Mouse (Mus musculus) adrenal gland, postnatal 4 days (tissue): ENCODE measurements around the gene Slc10a7. TPM values are rescaled to one million over a fixed set of nuclear protein-coding genes. Genes with fewer than 3 reads are reported as not detected.
"Not testable (repeated sequence)": the region's sequence is repeated elsewhere in the genome, so short reads cannot be mapped to it uniquely, and the experiment has no call there.

ENCODE experiments used
- DNase-seq, 2 experiments: peaks; one replicate each; pipeline ENCODE4 v3.0.0; 2021 to 2022; ENCODE audit warnings: low spot score in 2 of 2, mixed read lengths in 2 of 2
- total RNA-seq, 2 experiments: library from RNA; stranded (reverse); gene quantifications; 2 replicates each; pipeline ENCODE4 v1.2.3; 2021

Gene Slc10a7
- total RNA-seq, 2 experiments from 2014 or later = 23.4 to 27.0 TPM

GRCm38 (mm10) chr8:78664306-78664940 lies 155.3 kb downstream of the Slc10a7 start:
- DNase-seq = no peak

GRCm38 (mm10) chr8:78667399-78667798 lies 158.3 kb downstream of the Slc10a7 start:
- DNase-seq = no peak

- DNase-seq = no peak
Observed at GRCm38 (mm10) chr8:78668206-78668605, 159.1 kb downstream of the Slc10a7 start.

GRCm38 (mm10) chr8:78670241-78670640 lies 161.1 kb downstream of the Slc10a7 start:
- no peak for DNase-seq

GRCm38 (mm10) chr8:78678541-78679219 lies 169.5 kb downstream of the Slc10a7 start:
- DNase-seq = no peak

GRCm38 (mm10) chr8:78690795-78691194 lies 181.6 kb downstream of the Slc10a7 start:
- no peak for DNase-seq

- no peak for DNase-seq
Observed at GRCm38 (mm10) chr8:78698331-78698741, 189.2 kb downstream of the Slc10a7 start.

GRCm38 (mm10) chr8:78703068-78703820 lies 194.1 kb downstream of the Slc10a7 start:
- DNase-seq = no peak

- no peak for DNase-seq
Observed at GRCm38 (mm10) chr8:78705980-78706379, 196.8 kb downstream of the Slc10a7 start.

- no peak for DNase-seq
Observed at GRCm38 (mm10) chr8:78709948-78710644, 200.9 kb downstream of the Slc10a7 start.

GRCm38 (mm10) chr8:78710961-78711360 lies 201.8 kb downstream of the Slc10a7 start:
- DNase-seq = no peak

GRCm38 (mm10) chr8:78714880-78715279 lies 205.7 kb downstream of the Slc10a7 start:
- no peak for DNase-seq

GRCm38 (mm10) chr8:78716546-78716945 lies 207.4 kb downstream of the Slc10a7 start:
- DNase-seq = no peak

GRCm38 (mm10) chr8:78717191-78717590 lies 208.0 kb downstream of the Slc10a7 start:
- DNase-seq = not testable (repeated sequence)

- no peak for DNase-seq
Observed at GRCm38 (mm10) chr8:78719279-78720040, 210.3 kb downstream of the Slc10a7 start.

- no peak for DNase-seq
Observed at GRCm38 (mm10) chr8:78720041-78720414, 210.9 kb downstream of the Slc10a7 start.

- DNase-seq = no peak
Observed at GRCm38 (mm10) chr8:78721576-78721975, 212.4 kb downstream of the Slc10a7 start.

- no peak for DNase-seq
Observed at GRCm38 (mm10) chr8:78722201-78722600, 213.1 kb downstream of the Slc10a7 start.

- DNase-seq = no peak
Observed at GRCm38 (mm10) chr8:78724832-78725231, 215.7 kb downstream of the Slc10a7 start.

- DNase-seq = no peak
Observed at GRCm38 (mm10) chr8:78728240-78728639, 219.1 kb downstream of the Slc10a7 start.

- DNase-seq = no peak
Observed at GRCm38 (mm10) chr8:78732410-78732809, 223.3 kb downstream of the Slc10a7 start.
